Mouse (Mus musculus) urinary bladder, adult 18-20 months (tissue): ENCODE measurements around the gene Mgrn1.

Experiments
- DNase-seq, 2 experiments: peaks; one replicate each; pipeline ENCODE4 v3.0.0; 2022; ENCODE audit warnings: low spot score in 2 of 2, mixed read lengths in 2 of 2

Gene Mgrn1

DNA sequence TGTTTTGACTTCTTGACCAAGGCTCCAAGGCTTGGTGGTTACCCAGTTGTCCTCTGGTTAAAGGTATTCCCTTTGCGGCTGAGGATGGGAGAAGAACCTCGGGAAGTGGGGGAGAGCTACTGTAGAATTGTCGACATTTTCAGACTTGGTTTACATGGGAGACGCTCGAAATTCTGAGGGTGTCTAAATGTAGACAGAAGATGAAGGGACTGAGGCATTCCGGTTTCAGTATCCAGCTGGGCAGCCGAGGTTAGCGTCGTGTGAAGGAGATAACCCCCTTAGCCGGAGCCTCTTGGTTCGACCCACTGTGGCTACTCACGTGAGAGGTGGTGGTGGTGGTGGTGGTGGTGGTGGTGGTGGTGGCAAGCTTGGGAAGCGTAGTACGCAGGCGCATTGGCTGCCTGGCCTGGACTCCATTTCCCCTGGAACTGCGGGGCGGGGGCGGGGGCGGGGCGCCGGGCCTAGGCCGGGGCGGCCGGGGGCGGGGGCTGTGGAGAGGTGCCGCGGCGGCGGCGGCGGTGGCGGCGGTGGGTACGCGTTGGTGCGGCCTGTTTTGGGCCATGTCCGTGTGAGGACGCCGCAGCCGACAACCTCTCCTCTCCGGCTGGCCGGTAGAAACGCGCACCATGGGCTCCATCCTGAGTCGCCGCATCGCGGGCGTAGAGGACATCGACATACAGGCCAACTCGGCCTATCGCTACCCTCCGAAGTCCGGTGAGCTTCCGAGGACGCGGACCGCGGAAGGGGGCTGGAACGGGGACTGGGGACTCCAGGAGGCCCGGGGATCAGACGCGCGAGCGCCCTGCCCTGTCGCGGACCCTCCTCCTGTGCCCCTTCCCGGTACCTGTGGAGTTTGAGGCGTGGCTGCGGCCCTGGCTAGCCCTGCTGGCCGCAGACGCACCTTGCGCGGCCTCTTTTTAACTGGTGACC lies at the start of gene Mgrn1:
Gene Mgrn1 (plus strand): TSS at position 490 of the 930 bp plus-strand sequence.
- peak; percentile 73 to 77 for DNase-seq

DNA sequence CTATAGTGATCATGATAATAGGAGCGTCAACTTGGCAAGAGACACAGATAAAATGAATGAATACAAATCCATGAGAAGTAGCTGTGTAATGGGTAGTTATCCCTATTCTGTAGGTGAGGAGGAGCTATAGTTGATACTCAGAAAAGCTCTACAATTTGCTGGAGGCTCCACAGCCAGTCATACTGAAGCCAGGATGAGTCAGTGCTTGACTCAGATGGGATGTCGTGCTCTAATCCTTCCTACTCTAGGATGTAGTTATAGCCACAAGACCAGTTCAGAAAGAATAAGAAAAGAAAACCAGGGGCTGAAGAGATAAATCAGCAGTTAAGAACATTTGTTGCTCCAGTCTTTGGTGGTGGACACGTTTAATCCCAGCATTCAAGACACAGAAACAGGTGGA lies 48.4 kb upstream of the Mgrn1 start:
- DNase-seq, result no peak

DNA sequence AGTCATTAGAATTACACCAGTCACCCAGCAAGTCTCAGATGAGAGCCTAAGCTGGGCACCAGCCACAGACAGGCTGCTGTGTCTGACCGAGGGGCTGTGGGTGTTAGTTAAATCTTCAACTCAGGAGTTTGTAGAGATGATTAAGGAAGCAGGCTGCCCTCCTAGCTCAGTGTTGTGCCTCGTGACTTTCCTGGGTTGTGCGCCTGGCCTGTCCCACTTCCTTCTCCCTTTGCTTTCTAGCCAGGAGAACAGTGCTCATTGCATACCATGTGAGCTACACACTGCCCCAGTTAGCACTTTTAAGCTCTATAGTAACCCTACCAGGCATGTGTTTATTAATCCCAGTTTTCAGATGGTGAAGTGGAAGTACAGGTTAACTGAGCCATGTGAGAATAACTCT lies 46.5 kb upstream of the Mgrn1 start:
- DNase-seq, result no peak

DNA sequence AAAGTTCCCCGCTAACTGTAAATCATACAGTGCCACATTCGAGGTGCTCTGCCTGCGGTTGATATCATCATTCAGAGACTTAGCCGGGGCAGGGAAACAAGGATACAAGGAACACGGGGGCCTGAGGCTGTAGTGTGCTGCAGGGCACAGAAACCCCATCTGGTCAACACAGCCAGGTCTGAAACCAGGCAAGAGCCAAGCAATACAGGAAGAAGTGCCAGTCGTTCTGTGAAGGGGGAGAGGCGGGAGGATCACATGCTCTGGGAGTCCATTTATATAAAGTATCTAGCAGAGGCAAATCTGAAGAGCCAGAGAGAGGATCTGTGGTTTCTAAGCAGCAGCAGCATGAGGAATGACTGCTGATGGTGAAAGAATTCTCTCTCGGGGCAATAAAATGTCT lies 45.8 kb upstream of the Mgrn1 start:
- no peak for DNase-seq

DNA sequence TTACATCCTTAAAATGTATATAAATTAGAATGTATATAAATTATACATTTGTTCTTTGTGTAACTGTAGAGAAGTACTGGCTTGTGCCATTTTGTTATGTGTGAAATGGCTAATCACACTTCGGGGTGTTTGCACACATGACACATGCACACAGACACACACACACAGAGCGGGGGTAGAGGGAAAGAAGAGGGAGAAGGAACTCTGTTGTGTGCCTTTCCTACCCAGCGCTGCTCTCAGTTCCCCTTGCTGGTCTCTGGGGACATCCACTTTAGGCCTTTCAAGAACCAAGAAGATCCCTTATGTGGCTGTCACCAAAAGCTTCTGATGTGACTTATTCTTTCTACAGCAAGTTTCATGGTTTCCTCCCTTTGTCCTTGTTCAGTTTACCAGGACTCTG lies 39.0 kb upstream of the Mgrn1 start:
- DNase-seq, result no peak

DNA sequence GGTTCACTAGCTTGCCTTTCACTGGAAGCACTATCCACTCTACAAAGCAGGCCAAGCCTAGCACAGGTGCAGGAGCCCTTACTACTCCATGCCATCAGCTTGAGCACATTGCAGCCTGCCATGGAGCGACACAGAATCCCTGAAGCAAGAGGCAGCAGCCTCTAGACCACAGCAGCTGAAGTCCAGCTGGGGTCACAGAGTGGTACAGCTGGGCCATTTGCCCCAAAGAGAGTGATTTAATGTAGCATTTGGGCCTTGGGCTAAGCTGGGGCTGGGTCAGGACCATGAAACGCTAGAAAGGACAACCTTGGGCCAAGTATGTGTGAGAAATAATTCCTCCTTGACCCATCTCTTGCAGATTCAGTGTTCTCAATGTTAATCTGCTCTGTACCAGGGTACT lies 38.0 kb upstream of the Mgrn1 start:
- no peak for DNase-seq

DNA sequence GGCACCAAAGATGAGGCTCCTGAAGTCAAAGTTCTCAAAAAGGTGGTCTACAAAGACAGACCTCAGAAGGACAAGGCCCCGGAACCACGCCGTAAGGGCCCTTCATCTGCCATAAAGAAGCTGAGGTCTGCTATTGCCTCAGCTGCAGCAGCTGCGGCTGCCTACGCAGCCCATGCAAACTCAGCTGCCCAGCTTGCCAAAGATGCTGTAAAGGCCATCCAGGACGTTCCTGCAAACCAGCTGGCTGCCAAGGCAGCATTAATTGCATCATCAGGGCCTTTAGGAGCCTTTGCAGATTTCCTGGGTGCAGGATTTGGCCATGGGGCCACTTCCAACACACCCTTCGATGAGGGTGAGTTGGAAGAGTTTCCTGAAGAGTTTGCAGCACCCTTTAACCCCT lies 35.7 kb upstream of the Mgrn1 start:
- no peak for DNase-seq

DNA sequence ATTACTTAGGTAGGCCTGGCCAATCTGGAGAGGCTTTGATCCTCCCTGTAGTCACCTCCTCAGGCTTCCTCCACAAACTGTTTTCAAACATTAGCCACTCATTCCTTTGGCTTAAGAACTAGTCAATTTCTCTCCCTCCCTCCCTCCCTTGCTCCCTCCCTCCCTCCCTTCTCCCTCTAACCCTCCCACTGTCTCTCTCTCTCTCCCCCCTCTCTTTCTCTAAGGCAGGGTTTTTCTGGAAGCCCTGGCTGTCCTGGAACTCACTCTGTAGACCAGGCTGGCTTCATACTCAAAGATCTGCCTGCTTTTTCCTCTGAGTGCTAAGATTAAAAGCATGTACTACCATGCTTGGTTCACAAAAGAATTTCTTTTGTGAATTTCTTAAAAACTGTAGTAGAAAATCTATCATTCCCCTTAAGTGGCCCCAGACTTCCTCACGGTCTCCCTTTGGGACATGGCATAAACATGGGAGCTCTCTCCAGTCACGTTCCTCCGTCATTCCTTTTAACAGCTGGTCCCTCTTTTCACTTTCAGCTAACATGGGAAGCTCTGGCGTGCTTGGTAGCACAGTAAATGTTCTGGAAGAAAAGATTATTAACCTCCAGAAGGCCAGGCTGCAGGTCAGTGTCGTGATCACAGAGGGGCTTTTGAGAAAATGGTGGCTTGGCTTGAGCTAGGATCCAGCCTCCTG lies 35.0 kb upstream of the Mgrn1 start:
- no peak for DNase-seq

DNA sequence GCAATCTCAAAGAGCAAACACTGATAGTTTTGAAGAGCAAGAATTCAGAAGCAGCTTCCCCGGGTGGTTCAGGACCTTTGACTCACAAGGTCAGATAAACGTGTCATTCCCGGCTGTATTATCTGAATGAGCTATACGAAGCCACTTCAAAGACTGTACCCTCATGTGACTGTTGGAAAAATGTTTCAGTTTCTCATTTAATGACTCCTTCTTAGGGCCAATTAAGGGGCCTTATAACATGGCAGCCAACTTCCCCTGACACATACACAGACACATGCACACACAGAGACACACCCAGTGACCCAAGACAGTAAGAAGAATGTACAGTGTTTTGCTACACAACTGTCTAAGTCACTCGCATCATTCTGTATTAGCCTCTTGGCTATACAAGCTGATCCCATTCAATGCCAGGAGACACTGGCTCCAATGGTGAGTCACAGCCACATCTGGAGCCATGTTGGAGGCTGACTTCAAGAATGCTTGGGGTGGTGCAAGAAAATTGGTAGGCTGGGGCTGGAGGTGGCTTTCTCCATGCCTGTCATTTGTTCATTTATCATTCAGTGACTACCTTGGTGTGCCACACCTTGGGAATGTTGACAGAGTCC lies 30.9 kb upstream of the Mgrn1 start:
- DNase-seq, result no peak

DNA sequence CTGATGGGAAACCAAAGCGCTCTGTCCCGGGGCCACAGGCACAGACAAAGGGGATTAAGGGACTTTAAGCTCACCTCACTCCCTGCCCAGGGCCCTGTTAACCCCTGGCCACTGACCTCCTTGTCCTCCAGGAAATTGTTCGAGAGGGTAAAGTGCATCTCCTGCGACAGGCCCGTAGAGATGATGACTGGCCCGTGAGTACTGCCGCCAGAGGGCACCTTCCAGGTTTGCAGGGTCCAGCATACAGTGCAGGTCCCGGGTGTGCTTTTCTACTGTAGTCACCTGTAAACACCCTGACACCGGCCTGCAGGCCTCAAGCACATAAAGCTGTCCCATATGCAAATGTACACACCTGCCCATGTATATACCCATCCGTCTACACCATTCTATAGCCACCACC lies 24.7 kb upstream of the Mgrn1 start:
- DNase-seq, result no peak

DNA sequence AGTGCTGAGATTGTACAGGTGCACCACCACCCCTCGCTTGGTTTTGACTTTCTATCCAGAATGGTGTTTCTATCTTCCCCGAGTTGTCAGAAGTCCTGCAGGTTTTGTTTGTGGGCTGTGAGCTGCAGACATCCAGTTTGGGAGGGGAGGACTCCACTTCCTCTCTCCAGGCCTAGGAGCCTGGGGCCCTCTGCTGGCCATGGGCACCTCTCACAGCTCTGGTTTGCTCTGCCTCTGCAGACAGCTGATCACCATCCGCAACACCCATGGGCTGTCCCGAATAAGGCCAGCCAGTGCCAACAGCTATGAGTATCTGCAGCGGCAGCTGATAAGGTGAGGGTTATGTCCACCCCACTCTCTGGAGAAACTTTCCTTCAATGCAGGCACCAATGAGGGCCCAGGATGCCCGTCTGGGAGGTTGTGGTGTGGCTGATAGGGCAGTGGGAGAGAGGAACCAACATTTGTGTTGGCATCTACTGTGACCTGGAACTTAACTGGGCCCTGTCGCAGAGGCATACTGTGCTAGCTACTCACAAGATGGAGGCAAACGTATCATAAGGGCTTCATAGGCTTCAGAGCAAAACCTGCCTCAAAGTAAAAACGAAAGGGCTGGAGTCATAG lies 23.1 kb upstream of the Mgrn1 start:
- peak; percentile 51 to 54 for DNase-seq

DNA sequence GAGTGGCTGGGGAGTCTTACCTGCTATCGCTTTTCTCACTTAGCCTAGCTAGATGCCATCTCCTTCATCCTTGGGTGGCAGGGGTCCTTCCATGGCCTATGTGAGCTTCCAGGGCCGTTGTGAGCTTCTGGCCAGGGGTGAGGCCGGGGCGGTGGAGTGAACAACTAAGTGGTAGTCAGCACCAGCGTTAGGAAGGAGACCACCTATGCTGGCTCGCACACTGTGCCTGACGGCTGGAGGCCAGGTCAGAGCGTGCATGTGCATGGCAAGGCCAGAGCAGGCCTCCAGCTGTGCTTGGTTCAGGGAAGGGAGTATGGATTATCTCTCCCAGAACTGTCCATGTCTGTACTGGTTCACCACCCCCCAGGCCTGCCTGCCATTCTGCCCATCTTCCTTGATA lies 22.3 kb upstream of the Mgrn1 start:
- DNase-seq, result no peak

DNA sequence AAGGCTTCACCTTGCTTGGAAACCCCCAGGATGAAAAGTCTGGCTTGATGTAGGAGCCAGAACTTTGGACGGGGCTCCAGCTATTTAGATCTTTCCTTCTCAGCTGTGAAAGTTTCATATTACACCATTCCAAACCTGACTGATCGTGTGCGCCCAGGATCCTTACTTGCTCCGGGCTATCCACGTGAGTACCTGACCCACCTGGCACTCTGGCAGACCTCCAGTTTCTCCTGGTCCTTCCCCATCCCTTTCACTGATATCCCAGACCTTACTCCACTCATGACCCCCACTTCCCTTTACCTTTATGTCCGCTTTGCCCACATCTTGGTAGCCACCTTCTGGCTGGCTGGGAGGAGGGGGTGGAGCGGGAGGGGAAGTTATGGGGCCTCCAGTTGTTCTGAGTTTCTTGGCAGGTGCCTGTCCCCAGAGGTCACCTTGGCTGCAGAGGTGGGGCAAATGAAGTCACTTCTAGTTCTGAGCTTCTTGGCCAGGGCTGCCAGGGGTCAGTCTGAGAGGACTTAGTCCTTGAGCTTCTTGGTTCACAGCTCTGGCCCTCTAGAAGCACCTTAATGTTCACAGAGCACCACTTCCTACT lies 19.9 kb upstream of the Mgrn1 start:
- DNase-seq, result no peak

DNA sequence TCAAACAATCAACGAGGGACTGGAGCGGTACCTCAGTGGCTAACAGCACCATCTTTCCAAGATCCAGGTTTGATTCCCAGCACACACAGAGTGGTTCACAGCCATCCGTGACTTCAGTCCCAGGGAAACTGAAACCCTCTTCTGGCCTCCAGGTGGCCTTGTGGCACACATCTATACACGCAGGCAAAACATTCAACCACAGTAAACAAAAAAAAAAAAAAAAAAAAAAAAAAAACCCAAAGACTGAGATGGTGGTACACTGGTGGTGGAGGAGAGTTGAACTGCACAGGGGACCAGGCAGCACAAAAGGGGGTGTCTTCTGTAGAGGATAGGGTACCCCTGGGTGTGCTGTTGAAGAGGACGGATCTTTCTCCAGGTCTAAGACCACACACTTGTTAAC lies 15.6 kb upstream of the Mgrn1 start:
- no peak for DNase-seq

DNA sequence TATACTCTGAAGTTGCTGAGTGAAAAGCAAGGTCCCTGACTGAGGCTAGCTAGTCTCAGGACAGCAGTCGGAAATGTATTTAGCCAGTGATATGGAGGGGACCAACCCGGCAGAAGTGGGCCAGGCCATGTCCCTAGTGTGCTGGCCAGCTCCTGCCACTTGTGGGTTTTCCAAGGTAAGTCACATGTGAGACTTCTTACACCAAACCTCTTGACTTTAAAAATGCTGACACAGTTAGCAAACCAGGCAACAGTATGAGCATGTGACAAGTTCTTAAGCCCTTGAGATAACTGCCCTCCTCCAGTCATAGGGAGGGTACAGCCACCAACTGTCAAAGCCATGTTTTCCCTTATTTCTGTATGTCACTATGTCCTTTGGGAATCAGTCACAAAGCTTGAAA lies 14.1 kb upstream of the Mgrn1 start:
- DNase-seq, result no peak

DNA sequence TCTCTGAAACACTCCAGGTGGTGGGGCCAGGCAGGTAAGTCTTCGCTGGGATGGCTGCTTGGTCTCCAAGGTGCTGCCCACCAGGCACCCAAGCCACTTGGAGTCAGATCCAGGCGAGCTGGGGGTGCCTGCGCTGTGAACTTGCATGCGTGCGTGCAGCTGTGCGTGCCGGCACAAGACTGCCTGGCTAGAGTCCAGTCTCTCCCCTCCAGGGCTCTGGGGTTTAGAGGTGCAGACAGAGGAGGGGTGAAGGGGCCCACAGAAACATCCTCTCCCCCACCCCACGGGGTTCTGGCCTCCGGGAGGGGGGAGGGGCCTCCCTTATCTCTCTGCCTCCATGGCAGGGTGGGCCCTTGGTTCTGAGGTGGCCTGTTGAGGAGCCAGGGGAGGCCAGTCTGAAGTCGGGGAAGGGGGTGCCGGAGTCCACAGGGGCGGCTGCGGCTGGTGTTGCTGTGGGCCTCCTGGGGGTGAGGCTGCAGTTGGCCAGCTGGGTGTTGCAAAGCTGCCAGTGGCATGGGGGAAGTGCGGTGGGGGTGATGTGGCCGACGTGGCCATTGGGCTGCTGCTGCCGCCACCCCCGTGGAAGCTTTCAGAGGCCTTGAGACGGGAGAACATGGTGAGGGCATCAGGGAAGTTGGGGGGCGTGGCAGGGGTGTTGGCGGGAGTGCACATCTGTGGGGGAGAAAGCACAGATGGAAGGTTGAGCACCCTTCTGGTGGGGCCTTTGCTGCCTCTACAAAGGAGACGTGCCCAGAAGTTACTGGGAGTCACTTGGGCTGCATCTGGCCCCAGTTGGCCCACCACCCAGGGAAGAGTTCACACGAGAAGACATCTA lies 10.6 kb upstream of the Mgrn1 start:
- no peak for DNase-seq

DNA sequence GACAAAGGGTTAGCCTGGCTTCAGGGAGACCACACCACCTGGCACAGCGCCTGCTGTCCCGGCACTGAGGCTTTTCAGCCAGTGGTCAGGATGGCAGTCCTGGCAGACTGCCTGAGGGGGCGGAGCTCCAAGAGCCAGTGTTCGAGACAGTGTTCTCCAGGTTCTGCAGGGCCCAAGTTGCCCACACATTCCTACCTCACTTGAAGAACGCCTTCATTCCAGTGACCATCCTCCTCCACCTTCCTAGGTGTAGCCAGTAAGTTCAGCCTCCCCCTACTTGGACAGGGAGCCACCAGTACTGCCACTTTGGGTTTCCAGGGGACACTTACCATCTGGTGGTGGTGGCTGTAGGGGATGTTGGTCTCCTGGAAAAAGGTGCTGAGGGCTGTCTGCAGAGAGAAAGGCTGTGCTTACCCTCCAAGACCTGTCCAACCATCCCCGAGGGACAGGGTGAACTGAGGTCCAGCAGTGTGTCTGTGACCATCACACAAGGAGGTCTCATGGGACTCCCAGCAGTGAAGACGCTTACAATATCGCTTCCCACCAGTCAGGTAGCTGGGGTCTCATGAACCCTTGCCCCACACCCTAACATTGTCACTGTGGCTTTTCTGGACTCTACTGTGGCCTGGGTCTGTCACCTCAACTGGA lies 9.9 kb upstream of the Mgrn1 start:
- DNase-seq, result peak in 1 of 2 experiments; percentile 53

DNA sequence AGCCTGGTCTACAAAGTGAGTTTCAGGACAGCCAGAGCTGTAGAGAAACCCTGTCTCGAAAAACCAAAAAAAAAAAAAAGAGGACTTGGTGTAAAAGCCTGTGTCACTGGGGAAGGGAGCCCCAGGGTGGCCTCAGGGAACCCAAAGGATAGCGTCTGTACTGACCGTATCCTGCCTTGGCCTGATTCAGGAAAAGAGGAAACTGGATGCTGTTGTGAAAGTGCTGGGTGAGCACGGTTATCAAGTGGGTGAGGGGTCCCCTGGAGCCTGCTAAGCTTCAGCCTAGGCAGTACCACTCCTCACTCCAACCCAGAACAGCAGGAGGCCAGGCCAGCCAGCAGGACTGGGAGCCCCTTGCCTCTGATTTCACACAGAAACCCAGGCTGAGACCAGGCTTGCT lies 8.9 kb upstream of the Mgrn1 start:
- no peak for DNase-seq

DNA sequence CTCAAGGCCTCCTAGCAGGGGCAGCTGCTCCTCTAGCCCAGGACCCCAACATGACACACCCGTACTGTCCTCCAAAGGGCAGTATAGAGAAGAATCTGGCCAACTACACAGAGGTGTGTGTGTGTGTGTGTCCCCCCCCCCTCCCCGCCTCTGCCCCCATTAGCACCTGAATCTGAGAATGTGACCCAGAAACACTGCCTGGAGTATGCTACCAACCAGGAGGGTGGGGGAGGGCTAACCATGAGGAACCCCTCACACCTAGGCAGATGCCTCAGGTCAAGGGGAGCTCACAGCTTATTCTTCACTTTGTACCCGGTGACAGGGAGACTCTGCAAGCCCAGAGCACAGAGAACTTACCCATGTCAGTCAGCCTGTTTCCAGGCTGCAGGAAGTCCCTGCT lies 8.3 kb upstream of the Mgrn1 start:
- no peak for DNase-seq

DNA sequence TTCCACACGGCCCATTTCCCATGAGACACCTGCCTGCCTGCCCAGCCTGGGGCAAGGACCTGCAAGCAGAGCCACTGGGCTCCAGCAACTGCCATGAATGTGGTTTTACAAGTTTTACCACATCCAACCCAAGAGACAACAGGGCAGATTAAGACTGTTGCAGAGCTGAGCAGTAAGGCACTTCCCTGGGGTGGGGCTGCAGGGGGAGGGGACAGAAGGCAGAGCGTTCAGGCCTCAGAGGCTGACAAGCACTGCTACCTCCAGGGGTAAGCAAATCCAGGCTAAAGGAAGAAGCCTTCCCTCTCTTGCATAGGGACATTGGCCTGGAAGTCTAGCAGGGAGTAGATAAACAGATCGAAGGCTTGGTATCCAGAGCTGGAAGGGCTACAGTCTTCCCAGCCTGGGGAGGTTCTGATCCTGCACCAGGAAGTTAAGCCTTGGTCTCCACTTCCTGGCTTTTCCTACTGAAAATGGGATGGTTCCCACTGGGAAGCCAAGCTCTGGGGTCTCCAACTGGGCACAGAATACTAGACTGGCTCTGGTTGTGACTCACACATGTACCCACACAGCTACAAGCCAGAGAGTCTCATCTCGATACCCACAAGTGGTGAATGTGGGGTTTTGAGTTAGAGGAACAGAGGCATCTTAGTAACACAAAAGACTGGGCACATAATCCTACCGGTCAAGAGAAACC lies 7.7 kb upstream of the Mgrn1 start:
- DNase-seq, result peak; percentile 56 to 77
